11 mouse cellular contexts compared by ENCODE assay signal in genomic region chr5:122288147-122288811, GRCm38 (mm10). TPM values are rescaled to one million over a fixed set of nuclear protein-coding genes. Genes with fewer than 3 reads are reported as not detected.
DNase-seq lines count a peak whose midpoint lies in the region.
"Had no signal": no experiment of that assay in that cellular context is flagged by ENCODE, and none has a peak within 500 bp of the region (broad histone marks: within the 10 kb centered on the region; RNA-seq: fewer than 3 reads in every experiment).

No protein-coding gene starts in this region.

- intact Hi-C loops in heart, postnatal 25 days (cut with DNase I), result loop anchor here (5.0 kb wide), 1 partner anchor 34 kb away; no protein-coding TSS in a partner anchor
- intact Hi-C loops in heart, postnatal 36 days (cut with DNase I), result no loop called here

- DNase-seq in adrenal gland, postnatal 14 days, result peak; percentile 49
- DNase-seq in adrenal gland, adult 18-20 months (ENCODE audit: low spot score in 2 of 2), result no peak
- DNase-seq in heart, postnatal 25 days (ENCODE audit: low spot score), result peak; percentile 56
- DNase-seq in heart, postnatal 36 days, result no peak
- peak; percentile 84 for DNase-seq in CD4-positive, CD25-positive, alpha-beta regulatory T cell, adult 2 months (ENCODE audit: low read depth, low spot score)
- DNase-seq in lung, postnatal 25 days (ENCODE audit: low spot score), result peak; percentile 36
- no peak for DNase-seq in right cerebral cortex, postnatal 14 days
- no peak for DNase-seq in cerebellum, adult 9-11 months
- DNase-seq: cerebellum, adult 8-10 months; kidney, adult 2 months; kidney, postnatal 4 days had no signal

RNA-seq across cellular contexts. Expression of gene Pptc7, which starts 4.1 kb away (rescaled TPM):
- 42.4 and 44.7 TPM in 2 replicates for total RNA-seq in adrenal gland, postnatal 14 days (2021)
- 10 to 100 TPM; 56.1 to 70.7 TPM for total RNA-seq in adrenal gland, adult 18-20 months (2021)
- 10 to 100 TPM; 91.3 to 93.5 TPM for total RNA-seq in heart, postnatal 25 days (2021)
- 10 to 100 TPM; 89.5 to 98.4 TPM for total RNA-seq in heart, postnatal 36 days (2021)

RNA-seq across cellular contexts. Expression of gene Tctn1, which starts 24.0 kb away (rescaled TPM):
- 12.7 and 14.5 TPM in 2 replicates for total RNA-seq in adrenal gland, postnatal 14 days (2021)
- 10 to 100 TPM; 10.6 to 11.8 TPM for total RNA-seq in adrenal gland, adult 18-20 months (2021)
- total RNA-seq in heart, postnatal 25 days (2021), result 1 to 10 TPM; 3.5 to 4.7 TPM
- 1 to 10 TPM; 4.3 to 4.6 TPM for total RNA-seq in heart, postnatal 36 days (2021)

Comparison
In these comparisons a context has a peak if more than half of its experiments do, and no peak if none do; other contexts are left out.
1. DNase-seq: peak in adrenal gland, postnatal 14 days (single experiment), heart, postnatal 25 days (single experiment), CD4-positive, CD25-positive, alpha-beta regulatory T cell, adult 2 months (single experiment) and lung, postnatal 25 days (single experiment); none in adrenal gland, adult 18-20 months (0 of 2), heart, postnatal 36 days (0 of 2), right cerebral cortex, postnatal 14 days (single experiment) and cerebellum, adult 9-11 months (single experiment).